Mouse (Mus musculus) urinary bladder, postnatal 36 days (tissue): Measurements from ENCODE around the gene Rcn3.
"Not testable (repeated sequence)": the region's sequence is repeated elsewhere in the genome, so short reads cannot be mapped to it uniquely, and the experiment has no call there.

Experiments used
- DNase-seq, 2 experiments: peaks; one replicate each; pipeline ENCODE4 v3.0.0; 2022; ENCODE audit warnings: low spot score in 2 of 2, mixed read lengths in 1 of 2

The Rcn3 gene

DNA sequence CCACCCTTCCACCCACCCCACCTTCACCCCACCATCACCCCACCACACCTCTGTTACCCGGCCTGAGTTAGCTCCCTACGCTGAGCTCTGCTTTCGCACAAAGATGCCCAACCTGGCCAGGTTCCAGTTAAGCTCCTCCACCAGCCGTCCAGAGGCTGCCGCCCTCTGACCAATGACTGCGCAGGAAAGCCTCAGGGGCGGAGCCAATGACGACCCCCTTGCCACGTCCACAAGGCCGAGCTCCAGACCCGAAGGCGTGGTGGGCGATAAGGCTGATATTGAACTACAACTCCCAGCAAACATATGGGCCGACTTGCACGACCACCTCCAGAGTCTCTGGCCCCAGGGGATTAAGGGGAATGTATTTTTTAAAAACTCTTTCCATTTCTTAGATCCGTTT lies at the start of gene Rcn3:
Gene Rcn3, minus strand, starts transcription at position 174 of the 400 bp plus-strand sequence.
- peak; percentile 63 to 86 for DNase-seq

DNA sequence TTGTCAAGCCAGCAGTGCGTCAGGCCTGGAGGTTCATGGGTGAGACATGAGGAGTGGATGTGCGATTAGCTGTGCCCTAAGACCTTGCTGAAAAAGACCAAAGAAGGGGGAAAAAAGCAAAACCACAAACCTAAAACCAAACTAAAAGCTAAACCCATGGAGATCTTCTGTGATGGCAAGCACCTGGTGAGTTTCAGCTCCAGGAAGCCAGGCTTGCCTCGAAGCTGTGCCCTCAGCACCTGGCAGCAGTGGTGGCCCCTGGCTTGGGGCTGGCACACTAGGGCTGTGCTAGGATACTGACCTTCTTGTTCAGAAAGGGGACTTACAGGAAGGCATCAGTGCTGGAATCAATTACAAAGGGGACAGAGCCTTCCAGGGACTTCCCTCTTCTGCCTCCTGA lies 49.3 kb upstream of the Rcn3 start:
- no peak for DNase-seq

- DNase-seq: no peak
Measured at GRCm38 (mm10) chr7:45139904-45140723, 48.1 kb upstream of the Rcn3 start.

GRCm38 (mm10) chr7:45138403-45138802 lies 46.4 kb upstream of the Rcn3 start:
- DNase-seq: no peak

- DNase-seq: no peak
Measured at GRCm38 (mm10) chr7:45137171-45138006, 45.4 kb upstream of the Rcn3 start.

- peak; percentile 88 to 93 for DNase-seq
Measured at GRCm38 (mm10) chr7:45135993-45136567, 44.1 kb upstream of the Rcn3 start, which contains the start of the genes Gm45713 and Flt3l. Gm45713 (minus strand) TSS chr7:45136231. Flt3l (minus strand) TSS chr7:45136432.

DNA sequence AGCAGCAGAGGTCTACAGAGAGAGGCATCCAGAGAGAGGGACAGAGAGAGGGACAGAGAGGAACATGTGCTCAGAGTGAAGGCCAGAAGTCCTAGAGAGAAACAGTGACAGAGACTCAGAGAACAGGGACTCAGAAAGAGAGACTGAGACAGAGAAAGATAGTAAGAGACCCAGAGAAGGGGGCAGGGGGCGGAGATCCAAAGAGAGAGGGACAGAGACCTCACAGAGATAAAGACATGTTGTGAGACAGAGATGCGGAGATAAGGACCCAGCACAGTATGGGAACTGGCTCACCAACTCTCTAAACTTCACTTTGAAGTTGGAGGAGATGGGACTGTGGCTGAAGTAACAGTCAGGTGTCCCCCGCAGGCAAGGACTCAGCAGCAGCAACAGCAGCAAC lies 43.3 kb upstream of the Rcn3 start:
- no peak for DNase-seq

- DNase-seq: no peak
Measured at GRCm38 (mm10) chr7:45134544-45135026, 42.6 kb upstream of the Rcn3 start.

- no peak for DNase-seq
Measured at GRCm38 (mm10) chr7:45133446-45134159, 41.6 kb upstream of the Rcn3 start.

DNA sequence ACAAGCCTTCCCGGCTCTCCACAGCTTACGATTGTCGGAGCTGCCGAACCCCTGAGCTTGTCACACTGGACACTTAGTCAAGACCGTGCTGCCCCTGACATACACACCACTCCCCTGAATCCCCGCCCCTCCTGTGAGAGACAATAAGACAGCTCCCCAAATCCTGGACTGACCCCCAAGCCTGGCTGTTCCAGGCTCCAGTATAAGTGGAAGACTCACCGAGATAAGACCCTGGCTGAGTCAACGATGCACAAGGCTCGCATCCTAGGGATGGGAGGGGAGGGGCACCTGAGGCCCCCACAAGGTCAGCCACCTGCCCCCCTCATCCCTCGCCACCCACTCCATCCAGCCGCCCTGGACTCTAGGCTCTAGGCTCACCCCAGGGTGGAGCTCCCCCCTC lies 39.8 kb upstream of the Rcn3 start:
- DNase-seq: no peak

DNA sequence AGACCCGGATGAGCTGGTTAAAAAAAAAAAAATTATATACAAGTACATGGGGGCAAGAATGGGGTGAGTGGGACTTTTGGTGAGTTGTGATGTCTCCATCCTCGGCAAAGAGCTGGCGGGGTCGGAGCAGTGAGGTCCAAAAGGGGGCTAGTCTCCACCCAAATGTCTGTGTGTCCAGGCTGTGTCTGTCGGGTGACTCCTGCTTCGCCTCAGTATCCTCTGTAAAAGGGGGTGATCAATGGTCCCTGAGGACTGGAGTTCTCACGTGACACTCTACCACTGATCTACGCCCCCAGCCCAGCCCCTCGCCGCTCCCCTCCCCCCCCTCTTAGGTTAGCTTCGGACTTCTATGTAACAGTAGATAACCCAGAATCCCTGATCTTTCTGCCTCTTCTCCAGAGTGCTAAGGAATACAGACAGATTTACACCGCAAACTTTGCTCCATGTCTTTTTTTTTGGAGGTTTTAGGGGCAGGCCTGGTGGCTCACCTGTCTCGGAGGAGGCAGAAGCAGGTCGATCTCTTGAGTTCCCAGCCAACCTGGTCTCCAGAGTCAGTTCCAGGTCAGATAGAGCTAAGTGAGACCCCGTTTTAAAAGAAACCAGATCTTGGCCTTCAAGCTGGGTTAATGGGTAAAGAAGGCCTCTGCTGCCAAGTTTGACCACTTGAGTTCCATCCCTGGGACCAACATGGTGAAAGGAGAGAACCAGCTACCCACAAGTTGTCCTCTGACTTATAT lies 37.9 kb upstream of the Rcn3 start:
- no peak for DNase-seq

GRCm38 (mm10) chr7:45129318-45129717 lies 37.3 kb upstream of the Rcn3 start:
- DNase-seq: peak in 1 of 2 experiments; percentile 41

DNA sequence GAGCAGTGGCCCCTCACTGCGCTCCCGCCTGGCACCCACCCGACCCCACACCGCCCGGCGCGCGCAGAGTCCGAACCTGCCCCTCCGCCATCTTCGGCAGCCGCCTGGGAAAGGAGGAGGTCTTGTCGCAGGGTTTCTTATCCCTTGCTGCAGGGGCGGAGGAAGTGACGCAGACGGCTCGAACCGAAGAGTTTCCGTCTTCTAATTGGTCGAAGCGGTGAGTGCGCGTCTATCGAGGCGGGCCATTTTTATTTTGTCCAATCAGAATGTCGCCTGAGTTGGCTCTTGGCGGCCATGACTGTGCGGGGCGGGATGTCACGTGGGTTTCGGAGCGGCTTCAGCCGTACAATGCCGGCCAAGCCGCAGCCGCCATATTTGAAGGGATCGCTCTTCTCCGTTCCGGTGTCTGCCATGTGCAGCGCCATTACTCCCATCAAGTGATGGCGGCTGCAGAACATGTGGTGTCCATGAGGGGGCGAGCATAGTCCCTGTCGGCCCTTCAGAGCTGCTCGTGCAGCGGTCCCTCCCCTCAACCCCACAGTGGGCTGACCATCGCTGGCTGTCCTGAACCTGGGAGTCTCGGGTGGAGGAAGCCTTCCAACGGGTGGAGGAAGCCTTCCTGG lies 36.7 kb upstream of the Rcn3 start, which contains the start of gene Rpl13a:
Gene Rpl13a, minus strand, starts transcription at position 138 of the 623 bp plus-strand sequence.
- peak; percentile 97 to 98 for DNase-seq

DNA sequence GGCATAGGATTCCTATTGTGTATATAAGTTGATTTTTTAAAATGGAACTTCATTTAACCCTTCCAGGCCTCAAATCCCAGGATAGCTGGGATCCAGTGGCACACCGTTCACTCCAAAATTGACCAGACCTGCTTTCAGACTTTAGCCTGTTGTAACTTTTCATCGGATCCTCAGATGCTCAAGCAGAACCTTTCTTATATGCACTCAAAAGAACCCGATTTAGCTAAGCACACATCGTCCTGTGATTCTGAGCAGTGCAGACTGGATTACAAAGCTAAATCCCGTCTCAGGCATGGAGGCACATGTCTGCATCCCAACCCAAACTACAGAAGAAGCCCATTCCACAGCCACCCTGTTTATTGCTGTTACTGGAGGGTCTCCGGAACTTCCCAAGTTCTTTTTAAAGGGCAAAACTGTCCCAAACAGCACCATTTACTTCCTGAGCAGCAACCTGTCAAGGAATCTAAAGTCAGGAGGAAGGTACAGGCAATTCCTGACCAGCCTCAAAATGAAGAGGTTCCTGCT lies 35.7 kb upstream of the Rcn3 start:
- DNase-seq: no peak

DNA sequence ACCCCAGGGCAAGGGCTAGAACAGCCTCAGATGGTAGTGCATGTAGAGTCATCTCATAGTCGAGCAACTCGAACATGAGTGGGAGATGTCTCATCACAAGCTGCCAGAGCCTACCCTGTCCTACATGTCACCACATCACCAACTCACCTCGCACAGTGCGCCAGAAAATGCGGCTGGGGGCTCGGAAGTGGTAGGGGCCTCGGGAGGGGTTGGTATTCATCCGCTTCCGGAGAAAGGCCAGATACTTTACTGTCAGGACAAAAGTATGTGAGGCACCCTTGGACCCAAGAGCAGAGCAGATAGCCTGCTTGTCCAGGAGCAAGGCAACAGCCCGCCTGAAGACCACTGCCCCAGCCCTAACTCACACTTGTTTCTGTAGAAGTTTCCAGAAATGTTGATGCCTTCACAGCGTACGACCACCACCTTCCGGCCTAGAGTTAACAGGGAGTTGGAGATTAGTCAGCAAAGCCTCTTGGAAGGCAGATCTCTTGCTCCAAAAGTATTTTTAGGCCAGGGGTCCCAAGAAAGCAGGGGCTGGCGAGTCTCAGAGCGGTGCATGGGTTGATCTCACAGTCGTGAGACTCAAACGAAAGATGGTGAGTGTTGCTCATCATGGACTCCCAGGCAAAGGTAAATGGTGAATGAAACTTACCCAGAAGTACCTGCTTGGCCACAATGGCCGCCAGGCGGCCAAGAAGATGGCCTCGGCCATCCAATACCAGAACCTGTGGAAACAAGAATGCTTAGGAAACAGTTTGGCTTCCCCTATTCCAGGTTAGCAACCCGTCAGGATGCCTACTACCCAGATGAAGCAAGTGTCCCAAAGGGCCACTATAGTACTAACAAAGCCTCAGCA lies 35.1 kb upstream of the Rcn3 start:
- no peak for DNase-seq

DNA sequence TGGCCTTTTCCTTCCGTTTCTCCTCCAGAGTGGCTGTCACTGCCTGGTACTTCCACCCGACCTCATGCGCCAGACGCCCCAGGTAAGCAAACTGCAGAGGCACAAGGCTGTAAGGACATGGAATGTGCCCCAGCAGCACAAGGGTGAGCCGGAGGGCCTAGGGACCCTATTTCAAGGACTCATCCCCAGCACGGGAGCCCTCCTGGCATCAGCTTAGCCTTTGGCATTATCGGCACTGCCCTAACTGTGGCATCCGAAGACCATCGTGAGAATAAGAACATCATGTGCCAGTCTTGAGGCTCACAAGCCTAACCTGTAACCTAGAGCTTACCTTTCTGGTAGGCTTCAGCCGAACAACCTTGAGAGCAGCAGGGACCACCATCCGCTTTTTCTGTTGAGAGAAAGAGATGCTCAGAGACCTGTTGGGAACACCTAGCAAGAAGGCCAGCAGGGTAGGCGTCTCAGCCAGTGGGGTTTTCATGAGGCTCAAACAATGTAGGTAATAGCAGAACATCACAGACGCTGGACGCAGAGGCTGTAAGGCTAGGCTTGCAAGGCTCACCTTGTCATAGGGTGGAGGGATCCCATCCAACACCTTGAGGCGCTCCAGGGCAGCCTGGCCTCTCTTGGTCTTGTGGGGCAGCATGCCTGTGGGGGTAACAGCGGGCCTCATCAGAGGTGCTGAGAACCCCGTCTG lies 34.3 kb upstream of the Rcn3 start:
- DNase-seq: no peak

DNA sequence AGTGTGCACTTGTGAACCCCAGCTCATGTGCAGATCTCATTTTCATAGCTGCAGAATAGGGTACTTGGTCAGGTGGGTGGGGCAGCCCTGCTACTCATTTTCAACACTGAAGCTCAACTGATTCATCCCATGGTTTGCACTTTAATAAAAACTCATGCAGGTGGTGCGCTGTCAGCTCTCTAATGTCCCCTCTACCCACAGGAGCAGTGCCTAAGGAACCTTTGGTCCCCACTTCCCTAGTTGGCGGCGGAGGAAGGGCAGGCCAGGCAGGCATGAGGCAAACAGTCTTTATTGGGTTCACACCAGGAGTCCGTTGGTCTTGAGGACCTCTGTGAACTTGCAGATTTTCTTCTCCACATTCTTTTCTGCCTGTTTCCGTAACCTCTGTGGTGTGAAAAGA lies 33.6 kb upstream of the Rcn3 start:
- not testable (repeated sequence) for DNase-seq

- DNase-seq: no peak
Measured at GRCm38 (mm10) chr7:45125144-45125600, 33.2 kb upstream of the Rcn3 start.
